ENCODE assay signal across 8 mouse cellular contexts in the genomic region with DNA sequence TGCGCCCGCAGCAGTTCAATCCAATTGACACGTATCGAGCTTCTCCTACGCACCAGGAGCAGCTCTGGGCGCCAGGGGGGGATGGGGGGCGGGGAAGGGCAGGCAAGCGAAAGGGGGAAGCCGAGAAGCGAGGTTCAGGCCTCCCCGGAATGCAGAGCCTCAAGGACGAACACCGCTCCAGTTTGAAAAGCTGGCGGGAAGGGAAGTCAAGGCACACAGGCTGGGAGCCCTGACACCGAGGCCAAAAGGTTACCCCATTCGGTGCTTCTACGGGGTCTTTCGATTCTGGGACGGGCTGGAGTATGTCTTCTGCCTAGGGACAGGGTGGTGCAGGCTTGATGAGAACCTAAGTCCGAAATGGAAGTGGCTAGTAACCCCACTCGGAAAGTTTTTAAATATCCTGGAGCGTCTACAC.
DNase-seq lines count a peak whose midpoint lies in the region; ATAC-seq and TF ChIP-seq lines count a peak whose summit lies in the region.

No protein-coding gene starts in this region.

- no peak for TF ChIP-seq CTCF in thymus, adult 2 months (IDR thresholded peaks at IDR 0.05; ENCODE audit: borderline replicate concordance, control insufficient read depth, extremely low read depth, insufficient read depth, low read length, poor library complexity)

- 28% methylated on average over 22 of the region's 22 CpGs for WGBS in thymus, adult 2 months
- 4% methylated on average over 22 of the region's 22 CpGs for WGBS in limb, embryonic 13.5 days
- WGBS in stomach, embryonic 16.5 days: 30% methylated on average over 22 of the region's 22 CpGs

- H3K36me3 ChIP-seq in thymus, adult 2 months (ENCODE audit: control insufficient read depth, insufficient read depth, low read length): no peaks in the 10 kb centered on the region
- no peaks in the 10 kb centered on the region for H3K36me3 ChIP-seq in limb, embryonic 13.5 days
- H3K36me3 ChIP-seq in stomach, embryonic 16.5 days (ENCODE audit: control insufficient read depth, insufficient read depth, low read length): no peaks in the 10 kb centered on the region

- no peak for ATAC-seq in limb, embryonic 13.5 days (ENCODE audit: low FRiP score, low read depth)
- no peak for ATAC-seq in stomach, embryonic 16.5 days (ENCODE audit: insufficient read depth, low FRiP score)

- peak; percentile 19 for DNase-seq in embryo, embryonic 9.5 days (ENCODE audit: extremely low spot score)
- no peak for DNase-seq in embryo, embryonic 11 days
- no peak for DNase-seq in thymus, adult 2 months
- DNase-seq in thymus, postnatal 14 days: no peak
- no peak for DNase-seq in gastrocnemius, adult 18-20 months (ENCODE audit: low spot score)
- DNase-seq in right cerebral cortex, postnatal 36 days (ENCODE audit: low spot score in 2 of 2): no peak

- H3K27ac ChIP-seq in thymus, adult 2 months (ENCODE audit: control insufficient read depth, insufficient read depth, low read length): no peak overlapping the region
- H3K27ac ChIP-seq in limb, embryonic 13.5 days: no peak overlapping the region
- no peak overlapping the region for H3K27ac ChIP-seq in stomach, embryonic 16.5 days (ENCODE audit: low read length)

- TF ChIP-seq POLR2A in thymus, adult 2 months (IDR thresholded peaks at IDR 0.05; ENCODE audit: control insufficient read depth, extremely low read depth, insufficient read depth, low read length, poor library complexity): no peak

- 0 out of 2 replicates have a peak overlapping the region, but pooled peaks have one; percentile 63 for H3K9ac ChIP-seq in limb, embryonic 13.5 days
- H3K9ac ChIP-seq in stomach, embryonic 16.5 days (ENCODE audit: low read length): no peak overlapping the region

- peak overlapping the region; percentile 50; the same call in 1 of the 2 replicates for H3K4me3 ChIP-seq in thymus, adult 2 months (ENCODE audit: control insufficient read depth, insufficient read depth, low read length)
- H3K4me3 ChIP-seq in limb, embryonic 13.5 days: peak overlapping the region; percentile 63
- H3K4me3 ChIP-seq in stomach, embryonic 16.5 days (replicated peaks; ENCODE audit: low read length): no peak overlapping the region

- no peaks in the 10 kb centered on the region for H3K27me3 ChIP-seq in thymus, adult 2 months (ENCODE audit: control insufficient read depth, insufficient read depth, low read length)
- peaks cover 97% of the 10 kb centered on the region for H3K27me3 ChIP-seq in limb, embryonic 13.5 days
- peaks cover 65% of the 10 kb centered on the region for H3K27me3 ChIP-seq in stomach, embryonic 16.5 days (ENCODE audit: control insufficient read depth, insufficient read depth, low read length)

- H3K4me1 ChIP-seq in thymus, adult 2 months (replicated peaks; ENCODE audit: control insufficient read depth, insufficient read depth, low read length): peaks cover 20% of the 10 kb centered on the region
- peaks cover 46% of the 10 kb centered on the region for H3K4me1 ChIP-seq in limb, embryonic 13.5 days
- peaks cover 5% of the 10 kb centered on the region; the same call in 1 of the 2 replicates for H3K4me1 ChIP-seq in stomach, embryonic 16.5 days (ENCODE audit: control insufficient read depth, insufficient read depth, low read length)

- H3K4me2 ChIP-seq in limb, embryonic 13.5 days (replicated peaks): peak overlapping the region; percentile 81
- H3K4me2 ChIP-seq in stomach, embryonic 16.5 days (ENCODE audit: low read depth, low read length): peak overlapping the region; percentile 73

- no peaks in the 10 kb centered on the region for H3K9me3 ChIP-seq in limb, embryonic 13.5 days
- H3K9me3 ChIP-seq in stomach, embryonic 16.5 days (replicated peaks; ENCODE audit: control insufficient read depth, low read length): no peaks in the 10 kb centered on the region
